Mouse (Mus musculus) limb, embryonic 11.5 days (tissue): Measurements from ENCODE around the gene Scarf1. TPM values are rescaled to one million over a fixed set of nuclear protein-coding genes. Genes with fewer than 3 reads are reported as not detected.
A peak's percentile ranks its signal among the peaks of the same experiment; 100 is the strongest.

ENCODE experiments used
- ATAC-seq: fragments of 200-750 bp; cut with Nextera tagmentation; 2 replicates; pipeline ENCODE4 v1.8.0; 2017; ENCODE audit warnings: low read depth; ENCODE audit not compliant: insufficient number of reproducible peaks, low FRiP score, low TSS enrichment
- DNase-seq: peaks from one replicate; pipeline ENCODE4 v3.0.0-alpha.2; 2015; ENCODE audit warnings: low spot score
- H3K27ac ChIP-seq: fragments of 300-500 bp; sonication (generic); replicated peaks from 2 replicates; pipeline ENCODE4 v1.5.1; 2014; ENCODE audit warnings: low read depth, mild to moderate bottlenecking, low read length
- H3K27me3 ChIP-seq: fragments of 300-500 bp; sonication (generic); 2 replicates; pipeline ENCODE4 v1.6.1; 2014; ENCODE audit warnings: mild to moderate bottlenecking, low read length, mixed read lengths; ENCODE audit not compliant: control insufficient read depth, insufficient read depth
- H3K36me3 ChIP-seq: fragments of 300-500 bp; sonication (generic); 2 replicates; pipeline ENCODE4 v1.6.1; 2014; ENCODE audit warnings: mild to moderate bottlenecking, low read length, moderate library complexity, mixed read lengths; ENCODE audit not compliant: control insufficient read depth, insufficient read depth
- H3K4me1 ChIP-seq: fragments of 300-500 bp; sonication (generic); 2 replicates; pipeline ENCODE4 v1.6.1; 2014; ENCODE audit warnings: low read length, mixed read lengths; ENCODE audit not compliant: control insufficient read depth, insufficient read depth
- H3K4me2 ChIP-seq: fragments of 300-500 bp; sonication (generic); 2 replicates; pipeline ENCODE4 v1.6.1; 2014; ENCODE audit warnings: low read depth, mild to moderate bottlenecking, moderate library complexity; ENCODE audit not compliant: severe bottlenecking
- H3K4me3 ChIP-seq: fragments of 300-500 bp; sonication (generic); 2 replicates; pipeline ENCODE4 v1.5.1; 2014; ENCODE audit warnings: low read depth, low read length
- H3K9ac ChIP-seq: fragments of 300-500 bp; sonication (generic); 2 replicates; pipeline ENCODE4 v1.6.1; 2014; ENCODE audit warnings: mild to moderate bottlenecking, low read length
- H3K9me3 ChIP-seq: fragments of 300-500 bp; sonication (generic); 2 replicates; pipeline ENCODE4 v1.6.1; 2016; ENCODE audit warnings: low read length; ENCODE audit not compliant: control insufficient read depth
- WGBS: fragments of 180-500 bp; shearing (Covaris S2); extraction: QIAGEN DNeasy Blood & Tissue Kit; methylation state at CpG from one replicate; pipeline ENCODE4 v1.1.7; 2014; 5-methylcytosine and 5-hydroxymethylcytosine counted together
- polyA plus RNA-seq: library from polyadenylated mRNA; unstranded; fragments of >200 nt; fragmentation: Nextera tagmentation; extraction: Ambion mirVana; gene quantifications from 2 replicates; pipeline ENCODE4 v1.2.1, GENCODE M21; 2014

The Scarf1 gene
- polyA plus RNA-seq = 4.5 and 4.7 TPM in 2 replicates

DNA sequence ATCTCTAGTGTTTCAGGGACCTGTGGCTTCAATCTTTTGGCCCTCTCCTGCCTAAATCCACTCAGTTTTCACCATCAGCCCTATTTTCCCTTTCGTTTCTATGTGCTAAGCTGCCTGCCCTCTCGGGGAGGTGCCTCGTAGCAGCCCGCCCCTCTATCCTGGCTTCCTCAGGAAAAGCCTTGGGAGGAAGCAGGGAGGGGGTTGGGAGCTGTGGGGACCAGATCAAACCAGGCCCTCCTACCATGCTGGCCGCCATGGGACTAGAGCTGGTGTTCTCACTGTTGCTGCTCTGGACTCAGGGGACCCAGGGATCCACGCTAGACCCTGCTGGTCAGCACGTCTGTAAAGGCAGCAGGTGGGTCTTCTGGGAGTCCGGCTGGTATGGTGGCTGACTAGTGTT lies at the start of gene Scarf1:
Gene Scarf1, plus strand, starts transcription at position 205 of the 400 bp plus-strand sequence.
- no peak within 1 kb of the TSS for H3K27ac ChIP-seq
- no peaks in the 10 kb centered on the region for H3K27me3 ChIP-seq
- no peak within 1 kb of the TSS for H3K4me3 ChIP-seq
- peak within 1 kb of the TSS; percentile 17; the same call in 1 of the 2 replicates for H3K9ac ChIP-seq
- H3K4me2 ChIP-seq = peak within 1 kb of the TSS; percentile 17; the same call in 1 of the 2 replicates
- DNase-seq = no peak
- peaks cover 14% of the 10 kb centered on the region for H3K4me1 ChIP-seq
- ATAC-seq = no peak
- no peaks in the 10 kb centered on the region for H3K9me3 ChIP-seq
- H3K36me3 ChIP-seq = peaks cover 10% of the 10 kb centered on the region
- WGBS = 54% methylated on average over 8 of the region's 8 CpGs

DNA sequence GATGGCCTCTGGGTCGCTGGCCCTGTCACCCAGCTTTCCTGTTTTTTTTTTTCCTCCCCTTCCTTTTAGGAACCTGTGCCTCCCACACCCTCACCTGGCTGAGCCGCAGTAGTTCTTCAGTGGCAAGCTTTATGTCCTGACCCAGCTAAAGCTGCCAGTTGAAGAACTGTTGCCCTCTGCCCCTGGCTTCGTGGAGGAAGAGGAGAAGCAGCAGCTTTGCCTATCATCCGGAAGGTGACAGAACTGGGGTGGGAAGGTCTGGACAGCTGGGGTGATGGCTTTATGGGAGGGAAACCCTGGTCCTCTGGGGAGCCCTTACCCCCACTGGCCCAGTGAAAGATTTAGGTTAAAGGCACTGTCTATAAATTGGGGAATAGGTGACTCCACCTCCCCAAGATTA lies 49.7 kb upstream of the Scarf1 start:
- Histone ChIP-seq H3K27ac (peak overlapping the region; percentile 30; the same call in 1 of the 2 replicates), H3K4me3 (0 out of 2 replicates have a peak overlapping the region, but pooled peaks have one; percentile 1), H3K9ac (no peak overlapping the region), H3K27me3 (no peaks in the 10 kb centered on the region), H3K4me1 (peaks cover 25% of the 10 kb centered on the region), H3K36me3 (peaks cover 3% of the 10 kb centered on the region; the same call in 1 of the 2 replicates), H3K4me2 (peak overlapping the region; percentile 96; the same call in 1 of the 2 replicates), H3K9me3 (no peaks in the 10 kb centered on the region)
- DNase-seq (no peak), ATAC-seq (no peak)
- WGBS = 55% methylated on average over 4 of the region's 4 CpGs

DNA sequence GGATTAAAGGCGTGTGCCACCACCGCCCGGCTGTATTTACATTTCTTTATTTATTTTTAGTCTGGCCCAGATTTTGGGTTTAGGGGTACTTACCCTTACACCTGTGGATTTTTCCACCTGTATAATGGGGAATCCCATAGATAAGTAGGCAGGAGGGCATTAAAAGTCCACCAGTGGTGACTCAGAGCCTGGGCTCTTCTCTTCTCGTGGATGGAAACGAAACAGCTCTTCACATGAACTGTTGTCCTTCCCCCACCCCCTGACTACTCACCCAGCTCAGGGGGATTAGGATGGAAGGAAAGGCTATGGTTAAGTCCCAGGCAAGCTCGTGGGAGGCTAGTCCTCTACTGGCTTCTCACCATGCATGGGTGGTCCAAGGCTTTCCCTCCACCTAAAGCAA lies 48.9 kb upstream of the Scarf1 start:
- Histone ChIP-seq H3K4me3 (no peak overlapping the region), H3K27me3 (no peaks in the 10 kb centered on the region), H3K4me2 (no peak overlapping the region), H3K36me3 (peaks cover 3% of the 10 kb centered on the region; the same call in 1 of the 2 replicates), H3K9ac (no peak overlapping the region), H3K4me1 (peaks cover 25% of the 10 kb centered on the region), H3K27ac (no peak overlapping the region), H3K9me3 (no peaks in the 10 kb centered on the region)
- DNase-seq = no peak
- no peak for ATAC-seq
- 87% methylated on average over 6 of the region's 6 CpGs for WGBS

DNA sequence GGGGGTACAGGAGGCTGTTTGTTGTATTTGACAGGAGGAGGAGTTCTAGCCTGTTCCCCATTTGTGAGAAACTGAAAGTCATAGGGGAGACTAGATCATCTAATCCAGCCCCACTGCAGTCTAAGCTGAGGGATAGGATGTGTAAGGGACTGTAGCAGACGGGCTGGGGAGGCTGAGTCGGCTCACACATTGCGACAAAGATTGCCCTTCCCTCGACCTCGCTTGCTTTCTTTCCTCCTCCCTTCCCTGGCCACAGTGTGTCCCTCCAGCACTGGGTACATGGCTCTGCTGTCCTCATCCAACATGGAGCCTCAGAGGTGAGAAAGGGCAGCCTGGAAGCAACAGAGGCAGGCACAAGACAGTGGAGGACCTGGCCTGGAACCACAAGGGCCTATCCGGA lies 48.3 kb upstream of the Scarf1 start:
- WGBS = 88% methylated on average over 6 of the region's 6 CpGs
- no peak overlapping the region for H3K4me2 ChIP-seq
- DNase-seq = no peak
- peaks cover 24% of the 10 kb centered on the region for H3K4me1 ChIP-seq
- H3K9me3 ChIP-seq = no peaks in the 10 kb centered on the region
- H3K36me3 ChIP-seq = peaks cover 3% of the 10 kb centered on the region; the same call in 1 of the 2 replicates
- no peak for ATAC-seq
- H3K9ac ChIP-seq = no peak overlapping the region
- no peaks in the 10 kb centered on the region for H3K27me3 ChIP-seq
- no peak overlapping the region for H3K4me3 ChIP-seq
- H3K27ac ChIP-seq = no peak overlapping the region

DNA sequence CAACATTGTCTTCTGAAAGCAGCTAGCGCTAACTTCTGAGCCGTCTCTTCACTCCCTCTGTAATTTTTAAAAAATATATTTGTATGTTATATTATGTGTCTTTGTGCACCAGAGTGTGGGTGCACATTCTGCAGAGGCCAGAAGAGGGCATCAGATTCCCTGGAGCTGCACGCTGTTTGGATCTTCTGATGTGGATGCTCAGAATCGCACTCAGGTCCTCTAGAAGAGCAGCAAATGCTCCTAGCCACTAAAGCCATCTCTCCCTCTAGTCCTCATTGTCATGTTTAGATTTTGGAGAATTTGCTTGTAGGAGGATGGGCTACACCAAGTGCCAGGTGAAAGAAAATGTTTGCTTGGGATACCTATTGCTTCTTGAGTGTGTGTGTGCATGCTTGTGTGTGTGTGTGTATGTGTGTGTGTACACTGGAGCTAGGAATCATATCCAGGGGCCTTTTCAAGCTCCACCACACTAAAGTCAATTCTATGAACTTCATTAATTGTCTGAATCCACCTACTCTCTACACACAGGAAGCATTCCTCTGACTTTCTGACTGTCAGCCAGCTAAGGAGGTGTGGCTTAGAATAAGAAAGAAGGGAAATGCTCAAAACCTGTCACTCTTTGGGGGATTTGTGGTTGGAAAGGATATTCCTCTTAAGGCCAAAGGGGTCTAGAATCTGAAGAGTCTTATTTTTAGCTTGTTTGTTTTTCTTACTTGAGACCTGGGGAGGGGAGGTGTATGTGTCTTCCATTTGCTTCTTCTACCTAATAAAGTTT lies 46.4 kb upstream of the Scarf1 start:
- no peaks in the 10 kb centered on the region for H3K27me3 ChIP-seq
- H3K36me3 ChIP-seq = peaks cover 3% of the 10 kb centered on the region; the same call in 1 of the 2 replicates
- no peak overlapping the region for H3K9ac ChIP-seq
- WGBS = 97% methylated on average over 4 of the region's 4 CpGs
- DNase-seq (peak; percentile 38), ATAC-seq (no peak)
- no peak overlapping the region for H3K27ac ChIP-seq
- H3K4me3 ChIP-seq = no peak overlapping the region
- no peaks in the 10 kb centered on the region for H3K9me3 ChIP-seq
- H3K4me2 ChIP-seq = no peak overlapping the region
- H3K4me1 ChIP-seq = peaks cover 19% of the 10 kb centered on the region

DNA sequence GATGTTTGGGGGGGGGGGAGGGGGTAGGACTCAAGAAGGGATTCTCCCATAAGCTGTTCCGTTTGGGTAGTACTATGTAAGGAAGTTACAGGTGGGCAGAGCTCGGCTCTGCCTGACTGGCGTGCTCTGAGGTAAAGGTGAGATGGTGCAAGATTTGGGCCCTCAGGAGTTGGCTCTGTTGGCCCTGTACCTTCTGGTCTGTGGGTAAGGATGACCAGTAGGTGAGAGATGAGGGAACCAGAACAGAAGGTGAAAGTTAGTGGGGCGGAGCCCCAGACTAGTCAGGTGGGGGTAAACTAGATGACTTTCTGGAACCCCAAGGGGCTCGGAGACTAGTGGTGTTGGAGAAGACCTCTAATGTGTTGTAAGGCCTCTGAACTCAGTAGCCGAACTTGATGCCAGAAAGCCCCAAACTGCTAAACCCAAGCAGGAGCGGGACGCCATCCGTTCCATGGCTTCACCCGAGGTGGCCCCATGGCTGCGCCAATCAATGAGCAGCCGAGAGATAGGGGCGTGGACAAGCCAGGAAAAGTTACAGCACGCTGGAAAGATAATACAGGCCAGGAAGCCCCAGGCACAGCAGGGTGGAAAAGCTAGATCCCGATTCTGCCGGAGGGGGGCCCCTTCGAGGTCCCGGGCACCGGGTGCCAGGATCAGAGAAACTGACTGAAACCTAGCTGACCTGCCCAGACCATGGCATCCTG lies 45.7 kb upstream of the Scarf1 start:
- H3K4me2 ChIP-seq = peak overlapping the region; percentile 62
- peak overlapping the region; percentile 36 for H3K4me3 ChIP-seq
- peak; percentile 60 for DNase-seq
- no peak for ATAC-seq
- WGBS = 16% methylated on average over 19 of the region's 19 CpGs
- peaks cover 11% of the 10 kb centered on the region for H3K4me1 ChIP-seq
- no peaks in the 10 kb centered on the region for H3K27me3 ChIP-seq
- peaks cover 3% of the 10 kb centered on the region; the same call in 1 of the 2 replicates for H3K36me3 ChIP-seq
- no peaks in the 10 kb centered on the region for H3K9me3 ChIP-seq
- no peak overlapping the region; the same call in 1 of the 2 replicates for H3K27ac ChIP-seq
- peak overlapping the region; percentile 61 for H3K9ac ChIP-seq

DNA sequence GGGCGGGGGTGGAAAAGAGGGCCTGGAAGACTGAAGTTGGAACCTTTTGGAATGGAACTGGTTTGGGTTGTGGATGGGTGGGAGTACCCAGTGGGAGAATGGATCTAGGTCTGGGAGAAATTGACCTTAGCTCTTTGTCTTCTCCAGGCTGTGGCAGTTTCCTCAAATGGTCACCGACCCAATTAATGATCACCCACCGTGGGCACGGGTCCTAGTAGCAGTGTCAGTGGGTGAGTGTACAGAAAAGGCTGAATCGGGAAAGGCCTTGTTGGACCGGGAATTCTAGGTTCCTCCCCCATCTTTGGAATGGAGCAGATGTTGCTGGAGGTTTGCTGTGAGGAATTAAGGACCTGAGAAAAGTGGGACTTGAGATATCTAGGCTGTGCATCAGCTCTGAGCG lies 44.9 kb upstream of the Scarf1 start:
- Histone ChIP-seq H3K4me3 (peak overlapping the region; percentile 36), H3K27me3 (no peaks in the 10 kb centered on the region), H3K4me1 (peaks cover 4% of the 10 kb centered on the region), H3K9me3 (no peaks in the 10 kb centered on the region), H3K9ac (peak overlapping the region; percentile 61), H3K27ac (no peak overlapping the region; the same call in 1 of the 2 replicates), H3K4me2 (peak overlapping the region; percentile 62), H3K36me3 (peaks cover 3% of the 10 kb centered on the region; the same call in 1 of the 2 replicates)
- no peak for ATAC-seq
- WGBS = 68% methylated on average over 7 of the region's 7 CpGs
- DNase-seq = no peak

DNA sequence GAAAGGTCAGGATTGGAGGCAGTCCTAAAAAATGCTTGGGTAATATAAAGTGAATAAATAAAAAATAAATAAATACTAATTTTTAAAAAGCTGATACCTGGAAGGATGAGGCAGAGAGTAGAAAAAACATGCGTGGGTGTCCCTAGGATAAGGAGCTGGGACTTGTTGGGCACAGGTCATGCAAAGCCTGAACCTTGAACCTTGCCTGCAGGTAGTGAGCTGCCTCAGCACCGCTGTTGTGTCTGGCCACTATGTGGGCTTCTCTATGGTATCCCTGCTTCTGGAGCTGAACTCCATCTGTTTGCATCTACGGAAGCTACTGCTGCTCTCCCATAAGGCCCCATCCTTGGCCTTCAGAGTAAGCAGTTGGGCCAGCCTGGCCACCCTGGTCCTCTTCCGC lies 44.1 kb upstream of the Scarf1 start:
- no peak for DNase-seq
- Histone ChIP-seq H3K9me3 (no peaks in the 10 kb centered on the region), H3K27ac (no peak overlapping the region), H3K4me3 (no peak overlapping the region), H3K27me3 (no peaks in the 10 kb centered on the region), H3K4me1 (no peaks in the 10 kb centered on the region), H3K9ac (no peak overlapping the region), H3K36me3 (peaks cover 3% of the 10 kb centered on the region; the same call in 1 of the 2 replicates), H3K4me2 (no peak overlapping the region)
- 92% methylated on average over 4 of the region's 4 CpGs for WGBS
- ATAC-seq = no peak
